ENCODE assay signal across 10 mouse cellular contexts in genomic region chr6:72851633-72852032, GRCm38 (mm10). TPM values are rescaled to one million over a fixed set of nuclear protein-coding genes. Genes with fewer than 3 reads are reported as not detected.
A peak's percentile ranks its signal among the peaks of the same experiment; 100 is the strongest.
DNase-seq lines count a peak whose midpoint lies in the region; ATAC-seq and TF ChIP-seq lines count a peak whose summit lies in the region.
"Had no signal": no experiment of that assay in that cellular context is flagged by ENCODE, and none has a peak within 500 bp of the region (broad histone marks: within the 10 kb centered on the region; RNA-seq: fewer than 3 reads in every experiment).

No protein-coding gene starts in this region.

- no peak for ATAC-seq in hindbrain, embryonic 13.5 days (ENCODE audit: low FRiP score)
- 0 out of 2 replicates have a peak, but pooled peaks have one; percentile 30 for ATAC-seq in neutrophil, adult 5-6 weeks (ENCODE audit: extremely low read depth, insufficient number of reproducible peaks, low FRiP score, poor library complexity, severe bottlenecking)
- ATAC-seq in forebrain, embryonic 13.5 days = no peak

- H3K27ac ChIP-seq in hindbrain, embryonic 10.5 days = no peak overlapping the region
- H3K27ac ChIP-seq in hindbrain, embryonic 13.5 days = no peak overlapping the region
- H3K27ac ChIP-seq in forebrain, embryonic 13.5 days = no peak overlapping the region
- H3K27ac ChIP-seq: embryonic facial prominence, embryonic 13.5 days; macrophage had no signal

- H3K4me1 ChIP-seq in hindbrain, embryonic 10.5 days (replicated peaks) = no peaks in the 10 kb centered on the region
- H3K4me1 ChIP-seq in hindbrain, embryonic 13.5 days (replicated peaks) = no peaks in the 10 kb centered on the region
- no peaks in the 10 kb centered on the region for H3K4me1 ChIP-seq in forebrain, embryonic 13.5 days
- H3K4me1 ChIP-seq: embryonic facial prominence, embryonic 13.5 days had no signal

- H3K9me3 ChIP-seq in hindbrain, embryonic 10.5 days = peaks cover 5% of the 10 kb centered on the region; the same call in 1 of the 2 replicates
- H3K9me3 ChIP-seq in hindbrain, embryonic 13.5 days = no peaks in the 10 kb centered on the region
- 0 out of 2 replicates have a peak, but pooled peaks cover 4% of the 10 kb centered on the region for H3K9me3 ChIP-seq in forebrain, embryonic 13.5 days (replicated peaks)
- H3K9me3 ChIP-seq: embryonic facial prominence, embryonic 13.5 days had no signal

- H3ac ChIP-seq in C2C12 (ENCODE audit: control insufficient read depth, insufficient read length, low read depth) = no peak overlapping the region

- H3K9ac ChIP-seq in hindbrain, embryonic 13.5 days = no peak overlapping the region
- no peak overlapping the region for H3K9ac ChIP-seq in forebrain, embryonic 13.5 days
- H3K9ac ChIP-seq: embryonic facial prominence, embryonic 13.5 days had no signal

- WGBS in hindbrain, embryonic 10.5 days = 87% methylated on average over 5 of the region's 5 CpGs
- WGBS in hindbrain, embryonic 13.5 days = 81% methylated on average over 5 of the region's 5 CpGs
- 79% methylated on average over 5 of the region's 5 CpGs for WGBS in forebrain, embryonic 13.5 days

- H3K79me3 ChIP-seq in C2C12 (ENCODE audit: low read depth) = peaks cover 17% of the 10 kb centered on the region

- H3K4me2 ChIP-seq in hindbrain, embryonic 13.5 days = no peak overlapping the region
- no peak overlapping the region for H3K4me2 ChIP-seq in forebrain, embryonic 13.5 days
- H3K4me2 ChIP-seq: embryonic facial prominence, embryonic 13.5 days had no signal

- DNase-seq in hindbrain, embryonic 10.5 days (ENCODE audit: low spot score) = peak; percentile 45
- peak; percentile 56 for DNase-seq in NIH3T3 (ENCODE audit: low read depth)
- DNase-seq in kidney, postnatal 10 days = peak; percentile 55
- no peak for DNase-seq in gastrocnemius, adult 8-10 months (ENCODE audit: low spot score in 2 of 2)

- H3K36me3 ChIP-seq in hindbrain, embryonic 10.5 days = peaks cover 100% of the 10 kb centered on the region
- peaks cover 58% of the 10 kb centered on the region for H3K36me3 ChIP-seq in hindbrain, embryonic 13.5 days
- peaks cover 78% of the 10 kb centered on the region for H3K36me3 ChIP-seq in C2C12 (ENCODE audit: control insufficient read depth, insufficient read depth)
- peaks cover 76% of the 10 kb centered on the region for H3K36me3 ChIP-seq in forebrain, embryonic 13.5 days (ENCODE audit: poor library complexity, severe bottlenecking)

- no peaks in the 10 kb centered on the region for H3K27me3 ChIP-seq in hindbrain, embryonic 10.5 days (ENCODE audit: insufficient read depth, poor library complexity, severe bottlenecking)
- H3K27me3 ChIP-seq in hindbrain, embryonic 13.5 days = no peaks in the 10 kb centered on the region
- no peaks in the 10 kb centered on the region for H3K27me3 ChIP-seq in C2C12 (ENCODE audit: control insufficient read depth, insufficient read depth, insufficient read length)
- no peaks in the 10 kb centered on the region for H3K27me3 ChIP-seq in forebrain, embryonic 13.5 days
- H3K27me3 ChIP-seq: embryonic facial prominence, embryonic 13.5 days had no signal

- peak; percentile 36 for TF ChIP-seq CTCF in C2C12 (IDR thresholded peaks at IDR 0.05; ENCODE audit: control insufficient read depth, insufficient read depth, insufficient read length)

- peaks cover 54% of the 10 kb centered on the region for H3K79me2 ChIP-seq in C2C12 (ENCODE audit: control insufficient read depth, insufficient read depth)

- no peak overlapping the region for H3K4me3 ChIP-seq in hindbrain, embryonic 10.5 days
- H3K4me3 ChIP-seq in hindbrain, embryonic 13.5 days = no peak overlapping the region
- no peak overlapping the region for H3K4me3 ChIP-seq in C2C12 (ENCODE audit: insufficient read depth, poor library complexity, severe bottlenecking)
- no peak overlapping the region for H3K4me3 ChIP-seq in forebrain, embryonic 13.5 days
- H3K4me3 ChIP-seq: embryonic facial prominence, embryonic 13.5 days had no signal

TF ChIP-seq in C2C12, 6 proteins besides CTCF, POLR2A, EP300 and RAD21:
- TF ChIP-seq MYOG (IDR thresholded peaks at IDR 0.05; ENCODE audit: control insufficient read depth, extremely low read depth, insufficient read length) = no peak
- TF ChIP-seq MAX (IDR thresholded peaks at IDR 0.05) = no peak
- TF ChIP-seq USF1 (IDR thresholded peaks at IDR 0.05; ENCODE audit: low read depth) = no peak
- TF ChIP-seq MYOD1 (IDR thresholded peaks at IDR 0.05; ENCODE audit: control insufficient read depth, insufficient read length, low read depth) = no peak
- TF ChIP-seq FOSL1 (IDR thresholded peaks at IDR 0.05; ENCODE audit: insufficient read depth, low read length, poor library complexity, severe bottlenecking) = no peak
- TF ChIP-seq CEBPB (IDR thresholded peaks at IDR 0.05; ENCODE audit: low read depth) = no peak

RNA-seq across cellular contexts. Expression of gene Kcmf1, which starts 48.1 kb away (rescaled TPM):
- 24.2 and 28.7 TPM in 2 replicates for polyA plus RNA-seq in hindbrain, embryonic 10.5 days (2016; fragmentation: Nextera tagmentation; extraction: Ambion mirVana)
- 27.0 and 29.3 TPM in 2 replicates for polyA plus RNA-seq in hindbrain, embryonic 13.5 days (2015; fragmentation: Nextera tagmentation; extraction: Ambion mirVana)
- polyA plus RNA-seq in C2C12 (2012; fragmentation: generic; extraction: Trizol) = 56.7 TPM
- total RNA-seq in neutrophil, adult 5-6 weeks (2017) = 123 and 149 TPM in 2 replicates
- 100 to 1,000 TPM; 181 to 260 (median 210) TPM for total RNA-seq in gastrocnemius, adult 8-10 months (2022)
- polyA plus RNA-seq in forebrain, embryonic 13.5 days (2015; fragmentation: Nextera tagmentation; extraction: Ambion mirVana) = 28.4 and 28.8 TPM in 2 replicates

Comparison
In these comparisons a context has a peak if more than half of its experiments do, and no peak if none do; other contexts are left out.
1. DNase-seq: peak in hindbrain, embryonic 10.5 days (single experiment), NIH3T3 (single experiment) and kidney, postnatal 10 days (single experiment); none in gastrocnemius, adult 8-10 months (0 of 2).